Mouse (Mus musculus) hindlimb bud, embryonic 11.5 days (tissue): ENCODE results near the gene Tmem207.

Experiments
- DNase-seq: peaks from one replicate; pipeline ENCODE4 v3.0.0-alpha.2; 2012; ENCODE audit warnings: low read depth, low spot score; ENCODE audit errors: extremely low spot score

Gene Tmem207

DNA sequence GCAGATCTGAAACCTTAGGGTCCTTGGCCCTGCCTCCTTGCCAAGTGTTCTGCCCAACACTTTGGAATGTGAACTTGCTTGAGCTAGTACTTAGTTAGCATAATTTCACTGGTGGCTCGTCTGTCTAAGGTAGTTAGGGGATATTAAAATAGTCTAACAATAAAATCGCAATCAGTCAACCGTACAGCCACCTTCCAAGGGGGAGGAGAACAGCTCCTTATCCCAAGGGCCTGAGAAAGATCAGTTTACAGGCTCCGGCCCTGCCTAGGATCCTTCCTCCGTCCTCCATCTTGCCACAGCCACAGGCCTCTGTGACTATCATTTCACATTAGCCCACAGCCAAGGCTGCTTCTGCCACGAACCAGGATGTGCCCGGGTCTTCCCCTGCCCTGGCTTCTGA, 63.7 kb downstream of the Tmem207 start, which contains the start of gene Cldn16:
TSS of gene Cldn16 (plus strand) at position 301 of the 400 bp plus-strand sequence.
- DNase-seq, result no peak

DNA sequence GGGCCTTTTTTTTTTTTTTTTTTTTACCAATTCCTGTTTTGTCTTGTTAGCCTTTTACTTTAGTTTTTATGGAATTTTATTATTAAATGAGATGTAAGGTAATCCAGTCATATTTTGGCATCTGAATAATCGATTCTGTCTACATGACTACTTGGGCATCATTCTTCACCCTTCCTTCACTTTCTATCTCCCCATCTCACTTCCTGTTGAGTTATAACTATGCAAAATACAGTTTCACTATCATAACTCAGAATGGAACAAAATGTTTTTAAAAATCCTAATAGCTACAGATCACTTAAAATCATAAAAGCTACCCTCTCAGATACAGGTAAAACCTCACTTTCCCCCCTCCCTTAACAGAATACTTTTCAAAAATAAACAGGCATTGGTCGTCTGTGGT, 70.4 kb downstream of the Tmem207 start:
- DNase-seq, result no peak

DNA sequence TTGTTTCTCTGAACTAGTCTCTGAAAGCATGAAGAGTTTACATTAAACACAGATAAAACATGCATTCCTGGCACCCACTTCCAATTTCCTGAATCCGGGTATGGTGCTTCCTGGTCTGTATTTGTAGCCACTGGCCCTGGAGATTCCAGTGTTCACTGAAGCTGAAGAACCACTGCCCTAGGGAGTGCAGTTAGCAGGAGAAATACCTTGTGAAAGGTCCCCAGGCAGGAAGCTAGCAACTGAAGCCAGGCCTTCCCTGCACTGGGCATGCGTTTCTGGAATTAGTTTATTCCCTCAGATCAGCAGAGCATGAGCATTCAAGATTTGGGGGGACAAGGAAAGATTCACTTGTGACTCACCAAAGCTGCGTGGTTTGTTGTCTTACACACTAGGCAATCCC, 72.4 kb downstream of the Tmem207 start:
- DNase-seq, result no peak
